Mouse (Mus musculus) forebrain, embryonic 16.5 days (tissue): ENCODE results near the gene Tmem41b. TPM values are rescaled to one million over a fixed set of nuclear protein-coding genes. Genes with fewer than 3 reads are reported as not detected.
A peak's percentile ranks its signal among the peaks of the same experiment; 100 is the strongest.

Source experiments
- ATAC-seq: fragments of 200-750 bp; cut with Nextera tagmentation; 2 replicates; pipeline ENCODE4 v1.8.0; 2017; ENCODE audit warnings: mild to moderate bottlenecking, moderate library complexity
- H3K27ac ChIP-seq: fragments of 300-500 bp; sonication (generic); 2 replicates; pipeline ENCODE4 v1.5.1; 2014; ENCODE audit warnings: low read length, control low read depth
- H3K27me3 ChIP-seq: fragments of 300-500 bp; sonication (generic); replicated peaks from 2 replicates; pipeline ENCODE4 v1.6.1; 2014; ENCODE audit warnings: low read length; ENCODE audit not compliant: control insufficient read depth, insufficient read depth
- H3K36me3 ChIP-seq: fragments of 300-500 bp; sonication (generic); 2 replicates; pipeline ENCODE4 v1.6.1; 2014; ENCODE audit not compliant: control insufficient read depth, insufficient read depth
- H3K4me1 ChIP-seq: fragments of 300-500 bp; sonication (generic); replicated peaks from 2 replicates; pipeline ENCODE4 v1.6.1; 2014; ENCODE audit warnings: low read length; ENCODE audit not compliant: control insufficient read depth, insufficient read depth
- H3K4me2 ChIP-seq: fragments of 300-500 bp; sonication (generic); 2 replicates; pipeline ENCODE4 v1.6.1; 2014; ENCODE audit warnings: mild to moderate bottlenecking, low read length, control low read depth
- H3K4me3 ChIP-seq: fragments of 300-500 bp; sonication (generic); replicated peaks from 2 replicates; pipeline ENCODE4 v1.5.1; 2014; ENCODE audit warnings: mild to moderate bottlenecking, low read length, control low read depth
- H3K9ac ChIP-seq: fragments of 300-500 bp; sonication (generic); replicated peaks from 2 replicates; pipeline ENCODE4 v1.6.1; 2014; ENCODE audit warnings: low read depth, low read length, control low read depth
- H3K9me3 ChIP-seq: fragments of 300-500 bp; sonication (generic); 2 replicates; pipeline ENCODE4 v1.6.1; 2016; ENCODE audit warnings: low read length; ENCODE audit not compliant: control insufficient read depth
- WGBS: fragments of 180-500 bp; shearing (Covaris S2); extraction: QIAGEN DNeasy Blood & Tissue Kit; methylation state at CpG from one replicate; pipeline ENCODE4 v1.1.7; 2014; 5-methylcytosine and 5-hydroxymethylcytosine counted together
- polyA plus RNA-seq: library from polyadenylated mRNA; unstranded; fragments of >200 nt; fragmentation: Nextera tagmentation; extraction: Ambion mirVana; gene quantifications from 2 replicates; pipeline ENCODE4 v1.2.1, GENCODE M21; 2015

Tmem41b gene
- polyA plus RNA-seq, 1 experiment from 2014 or later = 68.4 TPM

- WGBS = 83% methylated on average over 4 of the region's 4 CpGs
- no peak for ATAC-seq
- no peak overlapping the region for H3K27ac ChIP-seq
Observed at GRCm38 (mm10) chr7:109951297-109951696, 35.4 kb downstream of the Tmem41b start.

GRCm38 (mm10) chr7:109944421-109945034, 42.2 kb downstream of the Tmem41b start:
- no peaks in the 10 kb centered on the region for H3K9me3 ChIP-seq
- 65% methylated on average over 6 of the region's 6 CpGs for WGBS
- no peaks in the 10 kb centered on the region for H3K4me1 ChIP-seq
- H3K9ac ChIP-seq = no peak overlapping the region
- no peaks in the 10 kb centered on the region for H3K27me3 ChIP-seq
- no peaks in the 10 kb centered on the region for H3K36me3 ChIP-seq
- no peak overlapping the region for H3K4me2 ChIP-seq
- ATAC-seq = no peak
- 0 out of 2 replicates have a peak overlapping the region, but pooled peaks have one; percentile 16 for H3K27ac ChIP-seq
- no peak overlapping the region for H3K4me3 ChIP-seq

More at GRCm38 (mm10) chr7:109951297-109951696, 35.4 kb downstream of the Tmem41b start:
- no peak overlapping the region for H3K4me2 ChIP-seq
- no peaks in the 10 kb centered on the region for H3K36me3 ChIP-seq
- no peaks in the 10 kb centered on the region for H3K27me3 ChIP-seq
- no peak overlapping the region for H3K4me3 ChIP-seq
- H3K9me3 ChIP-seq = no peaks in the 10 kb centered on the region
- 0 out of 2 replicates have a peak, but pooled peaks cover 6% of the 10 kb centered on the region for H3K4me1 ChIP-seq
- H3K9ac ChIP-seq = no peak overlapping the region

GRCm38 (mm10) chr7:109929628-109930027, 57.1 kb downstream of the Tmem41b start:
- H3K4me2 ChIP-seq = no peak overlapping the region
- no peaks in the 10 kb centered on the region for H3K27me3 ChIP-seq
- ATAC-seq = no peak
- peaks cover 19% of the 10 kb centered on the region for H3K36me3 ChIP-seq
- no peak overlapping the region for H3K4me3 ChIP-seq
- H3K9me3 ChIP-seq = no peaks in the 10 kb centered on the region
- H3K27ac ChIP-seq = no peak overlapping the region
- H3K4me1 ChIP-seq = no peaks in the 10 kb centered on the region; the same call in 1 of the 2 replicates
- H3K9ac ChIP-seq = no peak overlapping the region

- WGBS = 89% methylated on average over 6 of the region's 6 CpGs
- Histone ChIP-seq H3K4me2 (no peak overlapping the region), H3K9ac (no peak overlapping the region), H3K9me3 (no peaks in the 10 kb centered on the region), H3K36me3 (peaks cover 12% of the 10 kb centered on the region), H3K4me3 (no peak overlapping the region), H3K27me3 (no peaks in the 10 kb centered on the region), H3K27ac (no peak overlapping the region), H3K4me1 (no peaks in the 10 kb centered on the region; the same call in 1 of the 2 replicates)
- no peak for ATAC-seq
Observed at GRCm38 (mm10) chr7:109928365-109928764, 58.4 kb downstream of the Tmem41b start.

- H3K4me2 ChIP-seq = no peak overlapping the region
- no peak overlapping the region for H3K9ac ChIP-seq
- ATAC-seq = no peak
- H3K27ac ChIP-seq = no peak overlapping the region
- peaks cover 15% of the 10 kb centered on the region for H3K36me3 ChIP-seq
- H3K4me3 ChIP-seq = no peak overlapping the region
- no peaks in the 10 kb centered on the region for H3K27me3 ChIP-seq
- no peaks in the 10 kb centered on the region; the same call in 1 of the 2 replicates for H3K4me1 ChIP-seq
- WGBS = 83% methylated on average over 2 of the region's 2 CpGs
- no peaks in the 10 kb centered on the region for H3K9me3 ChIP-seq
Observed at GRCm38 (mm10) chr7:109924965-109925364, 61.8 kb downstream of the Tmem41b start.

- Histone ChIP-seq H3K9me3 (no peaks in the 10 kb centered on the region), H3K4me2 (no peak overlapping the region), H3K27me3 (no peaks in the 10 kb centered on the region), H3K4me3 (no peak overlapping the region), H3K27ac (no peak overlapping the region), H3K4me1 (no peaks in the 10 kb centered on the region; the same call in 1 of the 2 replicates), H3K9ac (no peak overlapping the region), H3K36me3 (peaks cover 31% of the 10 kb centered on the region)
- 95% methylated on average over 4 of the region's 4 CpGs for WGBS
- ATAC-seq = no peak
Observed at GRCm38 (mm10) chr7:109922889-109923288, 63.8 kb downstream of the Tmem41b start.

Other genes with a start within 250 kb of the Tmem41b start
- gene Tmem9b, start 234.1 kb downstream of the Tmem41b start, polyA plus RNA-seq = 98.7 and 100 TPM in 2 replicates
- 6.1 and 7.9 TPM in 2 replicates for gene Nrip3, start 204.9 kb downstream of the Tmem41b start, polyA plus RNA-seq
- gene Scube2, start 121.2 kb downstream of the Tmem41b start, polyA plus RNA-seq = 0.46 and 0.70 TPM in 2 replicates
- 42.2 and 47.7 TPM in 2 replicates for gene Dennd5a, start 26.5 kb downstream of the Tmem41b start, polyA plus RNA-seq
- 57.6 and 67.1 TPM in 2 replicates for gene Ipo7, start 31.3 kb upstream of the Tmem41b start, polyA plus RNA-seq
- gene Zfp143, start 74.3 kb upstream of the Tmem41b start, polyA plus RNA-seq = 23.1 and 24.7 TPM in 2 replicates
- gene Wee1, start 135.1 kb upstream of the Tmem41b start, polyA plus RNA-seq = 8.9 and 10.2 TPM in 2 replicates
- 11.7 and 13.2 TPM in 2 replicates for gene Swap70, start 234.8 kb upstream of the Tmem41b start, polyA plus RNA-seq